Mouse (Mus musculus): ENCODE data around the gene Pagr1b. TPM values are rescaled to one million over a fixed set of nuclear protein-coding genes. Genes with fewer than 3 reads are reported as not detected.

Pagr1b gene
- polyA plus RNA-seq, 1 experiment from 2014 or later = not detected

- no peaks in the 10 kb centered on the region for H3K9me3 ChIP-seq (ENCODE audit: control insufficient read depth, low read depth, low read length)
- 20% methylated on average over 14 of the region's 14 CpGs for WGBS
- peaks cover 4% of the 10 kb centered on the region; the same call in 1 of the 2 replicates for H3K4me1 ChIP-seq (ENCODE audit: control insufficient read depth, insufficient read depth, low read length)
- H3K27me3 ChIP-seq (ENCODE audit: control insufficient read depth, insufficient read depth, low read length) = no peaks in the 10 kb centered on the region
- no peak for ATAC-seq (ENCODE audit: insufficient number of reproducible peaks, insufficient read depth, low FRiP score, low read depth)
- peak overlapping the region; percentile 54 for H3K4me2 ChIP-seq (replicated peaks; ENCODE audit: low read depth, low read length)
- peak overlapping the region; percentile 96; the same call in 1 of the 2 replicates for H3K27ac ChIP-seq (ENCODE audit: low read length)
- H3K9ac ChIP-seq (replicated peaks; ENCODE audit: low read depth, low read length) = peak overlapping the region; percentile 98
- H3K36me3 ChIP-seq (ENCODE audit: control insufficient read depth, insufficient read depth, low read length) = peaks cover 25% of the 10 kb centered on the region
- peak overlapping the region; percentile 100 for H3K4me3 ChIP-seq (ENCODE audit: low read depth, low read length)
Observed at GRCm38 (mm10) chr7:126976878-126977459, 39.3 kb downstream of the Pagr1b start.

DNA sequence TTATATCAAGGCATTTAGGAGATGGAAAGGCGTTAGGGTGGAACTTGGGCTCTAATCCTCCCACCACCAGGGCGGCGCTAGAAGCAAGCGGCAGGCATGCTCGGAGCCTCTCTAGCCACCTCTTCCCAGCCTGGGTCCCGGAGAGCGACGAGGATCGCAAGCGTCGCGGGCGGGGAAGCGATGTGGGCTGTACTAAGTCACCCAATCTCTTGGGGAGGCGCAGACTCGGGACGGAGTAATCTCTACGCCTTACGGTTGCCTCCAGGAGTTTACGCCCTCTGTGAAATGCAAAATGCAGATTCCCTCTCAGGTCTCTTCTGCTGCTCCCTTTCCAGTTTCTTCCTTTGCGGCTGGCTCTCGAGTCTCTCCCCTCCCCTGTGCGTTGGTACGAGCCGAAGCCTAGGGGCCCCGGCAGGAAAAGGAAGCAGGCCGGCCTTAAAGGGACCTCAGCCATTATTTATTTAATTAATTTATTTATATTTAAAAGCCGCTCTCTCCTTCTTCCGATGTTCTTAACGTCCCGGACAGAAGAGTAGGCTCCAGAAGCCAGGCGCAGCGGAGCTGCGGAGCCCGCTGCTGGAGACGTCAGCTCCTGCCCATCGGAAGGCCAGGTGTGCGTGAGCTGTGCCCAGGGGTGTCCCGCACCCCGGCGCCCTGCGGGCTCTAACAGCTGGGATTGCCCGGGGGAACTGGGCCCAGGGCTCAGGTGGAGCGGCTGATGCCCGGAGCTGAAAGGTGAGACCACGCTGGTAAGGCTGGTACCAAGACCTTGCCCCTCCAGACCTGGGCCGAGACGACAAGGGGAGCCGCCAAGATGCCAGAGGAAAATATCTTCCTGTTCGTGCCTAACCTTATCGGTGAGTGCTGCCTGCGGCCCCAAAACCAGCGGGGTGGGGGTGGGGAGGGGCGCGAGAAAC is 40.1 kb downstream of the Pagr1b start, which contains the start of gene Cdiptos:
Cdiptos (minus strand) TSS at position 149 of the 917 bp plus-strand sequence.
- under 1% methylated on average over 53 of the region's 55 CpGs for WGBS
- Histone ChIP-seq H3K9ac (replicated peaks; ENCODE audit: low read depth, low read length) (peak within 1 kb of the TSS; percentile 98), H3K4me1 (ENCODE audit: control insufficient read depth, insufficient read depth, low read length) (peaks cover 4% of the 10 kb centered on the region; the same call in 1 of the 2 replicates), H3K27me3 (ENCODE audit: control insufficient read depth, insufficient read depth, low read length) (no peaks in the 10 kb centered on the region), H3K4me3 (ENCODE audit: low read depth, low read length) (peak within 1 kb of the TSS; percentile 100), H3K36me3 (ENCODE audit: control insufficient read depth, insufficient read depth, low read length) (peaks cover 25% of the 10 kb centered on the region), H3K9me3 (ENCODE audit: control insufficient read depth, low read depth, low read length) (no peaks in the 10 kb centered on the region), H3K27ac (ENCODE audit: low read length) (peak within 1 kb of the TSS; percentile 96), H3K4me2 (replicated peaks; ENCODE audit: low read depth, low read length) (peak within 1 kb of the TSS; percentile 54)
- peak; percentile 93 for ATAC-seq (ENCODE audit: insufficient number of reproducible peaks, insufficient read depth, low FRiP score, low read depth)

GRCm38 (mm10) chr7:126975893-126975949 is 40.6 kb downstream of the Pagr1b start, which contains the start of gene Cdipt:
Cdipt (plus strand) TSS chr7:126975914.
- H3K36me3 ChIP-seq (ENCODE audit: control insufficient read depth, insufficient read depth, low read length) = peaks cover 25% of the 10 kb centered on the region
- no peaks in the 10 kb centered on the region for H3K9me3 ChIP-seq (ENCODE audit: control insufficient read depth, low read depth, low read length)
- WGBS = 0% methylated on average over 1 of the region's 1 CpGs
- peak within 1 kb of the TSS; percentile 100 for H3K4me3 ChIP-seq (ENCODE audit: low read depth, low read length)
- peak within 1 kb of the TSS; percentile 54 for H3K4me2 ChIP-seq (replicated peaks; ENCODE audit: low read depth, low read length)
- peak within 1 kb of the TSS; percentile 98 for H3K9ac ChIP-seq (replicated peaks; ENCODE audit: low read depth, low read length)
- peak within 1 kb of the TSS; percentile 96 for H3K27ac ChIP-seq (ENCODE audit: low read length)
- peaks cover 4% of the 10 kb centered on the region; the same call in 1 of the 2 replicates for H3K4me1 ChIP-seq (ENCODE audit: control insufficient read depth, insufficient read depth, low read length)
- H3K27me3 ChIP-seq (ENCODE audit: control insufficient read depth, insufficient read depth, low read length) = no peaks in the 10 kb centered on the region
- no peak for ATAC-seq (ENCODE audit: insufficient number of reproducible peaks, insufficient read depth, low FRiP score, low read depth)

DNA sequence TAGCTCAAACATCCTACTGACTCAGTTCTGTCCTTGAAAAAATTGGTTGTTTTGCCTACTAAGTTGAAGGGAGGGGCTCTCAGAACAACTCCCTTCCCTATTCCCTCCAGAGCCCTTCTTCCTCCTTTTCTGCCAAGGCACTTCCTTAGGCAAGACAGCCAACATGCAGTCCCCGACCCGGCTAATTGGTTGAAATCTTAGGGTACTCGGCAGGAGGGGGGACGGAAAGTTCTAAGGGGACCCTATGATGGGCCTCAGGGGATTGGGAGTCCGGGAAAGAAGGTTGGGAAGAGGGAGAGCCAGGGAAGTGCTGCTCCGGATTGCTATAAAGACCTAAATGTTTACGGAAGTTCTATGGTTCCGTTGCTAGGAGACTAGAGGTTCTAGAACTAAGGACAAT is 40.8 kb downstream of the Pagr1b start:
- no peak; the same call in 1 of the 2 replicates for ATAC-seq (ENCODE audit: insufficient number of reproducible peaks, insufficient read depth, low FRiP score, low read depth)
- H3K4me1 ChIP-seq (ENCODE audit: control insufficient read depth, insufficient read depth, low read length) = peaks cover 4% of the 10 kb centered on the region; the same call in 1 of the 2 replicates
- peak overlapping the region; percentile 100 for H3K4me3 ChIP-seq (ENCODE audit: low read depth, low read length)
- no peaks in the 10 kb centered on the region for H3K9me3 ChIP-seq (ENCODE audit: control insufficient read depth, low read depth, low read length)
- H3K27me3 ChIP-seq (ENCODE audit: control insufficient read depth, insufficient read depth, low read length) = no peaks in the 10 kb centered on the region
- peak overlapping the region; percentile 54 for H3K4me2 ChIP-seq (replicated peaks; ENCODE audit: low read depth, low read length)
- 0 out of 2 replicates have a peak overlapping the region, but pooled peaks have one; percentile 98 for H3K9ac ChIP-seq (replicated peaks; ENCODE audit: low read depth, low read length)
- peak overlapping the region; percentile 96; the same call in 1 of the 2 replicates for H3K27ac ChIP-seq (ENCODE audit: low read length)
- 13% methylated on average over 8 of the region's 8 CpGs for WGBS
- peaks cover 25% of the 10 kb centered on the region for H3K36me3 ChIP-seq (ENCODE audit: control insufficient read depth, insufficient read depth, low read length)

- H3K4me1 ChIP-seq (ENCODE audit: control insufficient read depth, insufficient read depth, low read length) = no peaks in the 10 kb centered on the region
- H3K9me3 ChIP-seq (ENCODE audit: control insufficient read depth, low read depth, low read length) = no peaks in the 10 kb centered on the region
- H3K4me2 ChIP-seq (replicated peaks; ENCODE audit: low read depth, low read length) = no peak overlapping the region
- ATAC-seq (ENCODE audit: insufficient number of reproducible peaks, insufficient read depth, low FRiP score, low read depth) = no peak
- 54% methylated on average over 6 of the region's 6 CpGs for WGBS
- H3K27ac ChIP-seq (ENCODE audit: low read length) = no peak overlapping the region
- H3K27me3 ChIP-seq (ENCODE audit: control insufficient read depth, insufficient read depth, low read length) = no peaks in the 10 kb centered on the region
- no peak overlapping the region for H3K9ac ChIP-seq (replicated peaks; ENCODE audit: low read depth, low read length)
- H3K4me3 ChIP-seq (ENCODE audit: low read depth, low read length) = no peak overlapping the region
- no peaks in the 10 kb centered on the region for H3K36me3 ChIP-seq (ENCODE audit: control insufficient read depth, insufficient read depth, low read length)
Observed at GRCm38 (mm10) chr7:126967361-126967760, 48.9 kb downstream of the Pagr1b start.

DNA sequence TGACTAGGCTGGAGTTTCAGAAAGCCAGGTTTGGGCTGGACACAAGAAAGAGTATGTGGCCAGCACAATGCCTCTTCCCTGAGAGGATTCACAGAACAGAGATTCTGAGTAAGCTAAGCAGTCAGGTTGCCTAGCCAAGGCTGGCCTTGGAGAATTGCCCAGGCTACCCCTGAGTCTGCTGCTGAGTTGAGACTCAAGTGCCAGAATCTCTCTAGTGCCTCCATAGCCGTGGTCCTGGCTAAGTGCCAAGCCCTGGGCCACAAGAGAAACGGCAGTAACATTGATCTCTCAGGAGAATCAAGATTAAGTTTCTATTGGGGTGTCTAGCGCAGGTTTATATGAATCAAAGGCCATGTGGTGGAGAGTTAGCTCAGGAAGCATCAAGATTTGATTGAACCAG is 50.7 kb downstream of the Pagr1b start:
- 59% methylated on average over 3 of the region's 3 CpGs for WGBS
- H3K27ac ChIP-seq (ENCODE audit: low read length) = no peak overlapping the region
- no peak for ATAC-seq (ENCODE audit: insufficient number of reproducible peaks, insufficient read depth, low FRiP score, low read depth)
- H3K36me3 ChIP-seq (ENCODE audit: control insufficient read depth, insufficient read depth, low read length) = no peaks in the 10 kb centered on the region
- no peaks in the 10 kb centered on the region for H3K4me1 ChIP-seq (ENCODE audit: control insufficient read depth, insufficient read depth, low read length)
- no peak overlapping the region for H3K9ac ChIP-seq (replicated peaks; ENCODE audit: low read depth, low read length)
- no peaks in the 10 kb centered on the region for H3K9me3 ChIP-seq (ENCODE audit: control insufficient read depth, low read depth, low read length)
- H3K4me3 ChIP-seq (ENCODE audit: low read depth, low read length) = no peak overlapping the region
- no peak overlapping the region for H3K4me2 ChIP-seq (replicated peaks; ENCODE audit: low read depth, low read length)
- H3K27me3 ChIP-seq (ENCODE audit: control insufficient read depth, insufficient read depth, low read length) = no peaks in the 10 kb centered on the region

- Histone ChIP-seq H3K4me3 (ENCODE audit: low read depth, low read length) (no peak overlapping the region), H3K27me3 (ENCODE audit: control insufficient read depth, insufficient read depth, low read length) (no peaks in the 10 kb centered on the region), H3K4me2 (replicated peaks; ENCODE audit: low read depth, low read length) (no peak overlapping the region), H3K27ac (ENCODE audit: low read length) (no peak overlapping the region), H3K4me1 (ENCODE audit: control insufficient read depth, insufficient read depth, low read length) (no peaks in the 10 kb centered on the region), H3K9me3 (ENCODE audit: control insufficient read depth, low read depth, low read length) (no peaks in the 10 kb centered on the region), H3K9ac (replicated peaks; ENCODE audit: low read depth, low read length) (no peak overlapping the region), H3K36me3 (ENCODE audit: control insufficient read depth, insufficient read depth, low read length) (no peaks in the 10 kb centered on the region)
- WGBS = 29% methylated on average over 19 of the region's 19 CpGs
- no peak for ATAC-seq (ENCODE audit: insufficient number of reproducible peaks, insufficient read depth, low FRiP score, low read depth)
Observed at GRCm38 (mm10) chr7:126963548-126964286, 52.6 kb downstream of the Pagr1b start.

DNA sequence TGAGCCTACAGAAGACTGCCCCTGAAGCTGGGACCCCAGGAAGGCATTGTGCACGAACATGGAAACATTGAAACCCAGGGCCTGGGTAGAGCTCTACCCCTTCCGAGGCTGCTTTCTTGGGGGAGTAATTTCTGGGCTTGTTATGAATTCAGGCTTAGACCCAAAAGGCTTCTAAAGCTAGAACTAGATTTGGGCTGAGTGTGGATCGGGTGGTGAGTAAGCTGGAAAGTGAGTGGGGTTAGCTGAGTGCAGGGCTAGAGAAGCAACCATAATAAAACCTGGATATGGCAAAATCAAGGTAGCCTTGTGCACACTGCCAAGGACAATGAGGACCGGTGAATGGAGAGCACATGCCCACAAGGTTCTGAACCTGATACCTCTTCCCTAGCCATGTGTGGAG is 54.3 kb downstream of the Pagr1b start:
- Histone ChIP-seq H3K27me3 (ENCODE audit: control insufficient read depth, insufficient read depth, low read length) (no peaks in the 10 kb centered on the region), H3K4me2 (replicated peaks; ENCODE audit: low read depth, low read length) (no peak overlapping the region), H3K27ac (ENCODE audit: low read length) (no peak overlapping the region), H3K9me3 (ENCODE audit: control insufficient read depth, low read depth, low read length) (no peaks in the 10 kb centered on the region), H3K36me3 (ENCODE audit: control insufficient read depth, insufficient read depth, low read length) (no peaks in the 10 kb centered on the region), H3K4me3 (ENCODE audit: low read depth, low read length) (no peak overlapping the region), H3K9ac (replicated peaks; ENCODE audit: low read depth, low read length) (no peak overlapping the region), H3K4me1 (ENCODE audit: control insufficient read depth, insufficient read depth, low read length) (no peaks in the 10 kb centered on the region)
- no peak for ATAC-seq (ENCODE audit: insufficient number of reproducible peaks, insufficient read depth, low FRiP score, low read depth)
- 88% methylated on average over 4 of the region's 4 CpGs for WGBS
